Mouse (Mus musculus): ENCODE data around the gene Mbnl2. TPM values are rescaled to one million over a fixed set of nuclear protein-coding genes. Genes with fewer than 3 reads are reported as not detected.
A peak's percentile ranks its signal among the peaks of the same experiment; 100 is the strongest.
"Not testable (repeated sequence)": the region's sequence is repeated elsewhere in the genome, so short reads cannot be mapped to it uniquely, and the experiment has no call there.

Mbnl2 gene
- total RNA-seq, 2 experiments from 2014 or later = 182 to 201 TPM

GRCm38 (mm10) chr14:120355742-120356440 lies 80.4 kb downstream of the Mbnl2 start:
- DNase-seq = peak; percentile 47

GRCm38 (mm10) chr14:120357321-120358070 lies 82.0 kb downstream of the Mbnl2 start:
- DNase-seq = no peak

DNA sequence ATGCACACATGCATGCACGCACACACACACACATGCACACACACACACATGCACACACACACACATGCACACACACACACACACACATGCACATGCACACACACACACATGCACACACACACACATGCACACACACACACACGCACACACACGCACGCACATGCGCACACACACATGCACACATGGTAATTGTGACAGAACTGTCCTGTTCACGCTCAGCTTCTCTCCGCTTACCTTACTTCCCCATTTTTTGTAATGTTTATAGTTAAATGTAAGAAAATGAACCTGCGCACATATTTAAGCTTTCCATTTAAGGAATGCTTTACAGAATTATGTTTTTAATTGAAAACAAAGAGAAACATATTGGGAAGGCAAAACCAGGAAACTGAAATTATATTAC lies 84.1 kb downstream of the Mbnl2 start:
- not testable (repeated sequence) for DNase-seq

- no peak for DNase-seq
These were observed 85.7 kb downstream of the Mbnl2 start for GRCm38 (mm10) chr14:120361121-120361520.

GRCm38 (mm10) chr14:120362409-120362992 lies 87.0 kb downstream of the Mbnl2 start:
- DNase-seq = no peak

GRCm38 (mm10) chr14:120363090-120363818 lies 87.8 kb downstream of the Mbnl2 start:
- DNase-seq = no peak

DNA sequence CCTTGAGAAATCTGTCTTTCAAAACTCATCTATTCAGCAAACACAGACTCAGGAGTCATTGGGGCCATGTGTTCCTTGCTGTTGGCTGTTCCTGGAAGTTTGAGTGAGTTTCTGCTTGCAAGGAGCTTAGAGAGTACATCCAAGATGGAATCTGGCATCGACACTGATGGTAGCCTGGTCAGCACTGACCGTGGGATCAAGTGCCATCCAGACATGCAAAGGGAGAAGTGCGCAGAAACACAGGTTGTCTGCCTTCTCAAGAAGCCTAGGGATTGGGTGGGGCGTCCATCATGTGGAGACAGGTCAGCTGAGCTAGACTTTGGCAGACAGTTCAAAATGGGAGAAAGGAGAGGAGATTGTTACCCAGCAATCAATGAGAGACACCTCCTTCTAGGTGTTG lies 89.6 kb downstream of the Mbnl2 start:
- no peak for DNase-seq

GRCm38 (mm10) chr14:120366962-120367361 lies 91.5 kb downstream of the Mbnl2 start:
- DNase-seq = peak; percentile 40

DNA sequence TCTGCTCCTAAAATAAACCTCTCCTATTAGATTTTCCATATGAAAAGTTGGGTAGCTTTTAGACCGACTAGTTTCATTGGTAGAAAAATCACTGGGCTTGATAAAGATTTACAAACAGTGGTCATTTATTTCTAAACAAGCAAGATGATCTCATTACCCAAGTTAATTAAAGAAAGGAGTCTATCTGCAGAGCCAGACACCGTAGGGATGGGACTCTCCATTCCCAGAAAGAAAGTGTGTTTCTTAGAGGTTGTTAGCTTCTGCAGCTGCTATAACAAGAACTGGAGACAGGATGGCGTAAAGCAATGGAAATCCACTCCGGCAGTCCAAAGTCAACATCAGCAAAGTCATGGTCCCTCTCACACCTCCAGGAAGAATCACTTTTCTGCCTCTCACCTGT lies 92.1 kb downstream of the Mbnl2 start:
- no peak for DNase-seq

GRCm38 (mm10) chr14:120368456-120368855 lies 93.0 kb downstream of the Mbnl2 start:
- DNase-seq = no peak

DNA sequence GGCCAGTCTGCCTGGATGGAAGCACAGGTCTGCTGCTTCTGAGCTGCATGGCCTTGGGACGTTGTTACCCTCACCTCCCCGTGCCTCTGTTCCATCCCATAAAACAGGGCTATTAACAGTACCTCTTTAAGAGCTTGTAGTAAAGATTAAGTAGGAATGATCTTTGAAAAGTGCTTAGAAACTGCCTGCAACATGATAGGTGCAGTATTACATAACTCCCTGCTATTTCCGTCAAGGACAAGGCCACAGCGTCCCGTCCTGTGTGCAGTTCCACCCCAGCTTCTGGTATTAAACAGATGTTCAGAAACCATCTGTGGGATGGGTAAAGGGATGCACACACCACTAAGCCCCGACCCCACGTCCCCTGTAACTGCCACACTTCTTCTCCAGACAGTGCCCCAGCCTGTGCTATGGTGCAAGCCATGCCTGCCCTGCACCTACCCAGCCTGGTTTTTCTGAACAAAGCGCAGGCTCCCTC lies 93.5 kb downstream of the Mbnl2 start:
- peak; percentile 62 for DNase-seq

DNA sequence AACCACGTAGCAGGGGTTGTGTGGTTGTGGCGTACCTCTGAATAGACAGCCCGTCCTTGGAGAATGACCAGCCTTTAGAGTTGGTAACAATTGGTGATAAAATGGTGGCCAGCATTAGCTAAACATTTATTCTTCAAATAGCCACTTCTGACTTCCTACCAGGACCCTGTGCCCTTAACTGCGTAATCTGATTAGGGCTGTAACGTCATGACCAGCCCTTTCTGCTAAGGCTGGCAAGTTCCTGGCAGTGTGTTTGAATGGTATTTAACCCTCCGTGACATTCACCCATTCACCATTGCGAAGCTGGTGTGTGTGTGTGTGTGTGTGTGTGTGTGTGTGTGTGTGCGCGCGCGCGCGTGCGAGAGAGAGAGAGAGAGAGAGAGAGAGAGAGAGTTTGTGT lies 94.6 kb downstream of the Mbnl2 start:
- no peak for DNase-seq

DNA sequence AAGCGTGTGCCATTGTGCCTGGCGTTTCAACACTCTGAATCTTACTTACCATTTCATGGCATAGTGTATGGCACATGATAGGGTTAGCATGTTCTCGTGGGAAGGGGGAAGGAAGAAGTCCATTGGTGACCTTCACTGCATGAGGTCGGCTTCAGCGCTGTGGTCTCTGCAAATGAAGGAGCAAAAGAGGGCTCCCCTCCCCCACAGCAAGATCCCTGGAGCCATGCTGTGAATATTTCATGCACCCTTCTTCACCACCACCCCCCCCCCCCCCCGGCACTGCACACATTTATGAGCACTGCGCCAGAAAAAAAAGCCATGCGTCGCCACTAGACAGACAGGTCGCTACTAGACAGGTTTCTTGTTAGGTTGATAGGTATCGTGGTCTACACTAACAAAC lies 95.2 kb downstream of the Mbnl2 start:
- DNase-seq = no peak

DNA sequence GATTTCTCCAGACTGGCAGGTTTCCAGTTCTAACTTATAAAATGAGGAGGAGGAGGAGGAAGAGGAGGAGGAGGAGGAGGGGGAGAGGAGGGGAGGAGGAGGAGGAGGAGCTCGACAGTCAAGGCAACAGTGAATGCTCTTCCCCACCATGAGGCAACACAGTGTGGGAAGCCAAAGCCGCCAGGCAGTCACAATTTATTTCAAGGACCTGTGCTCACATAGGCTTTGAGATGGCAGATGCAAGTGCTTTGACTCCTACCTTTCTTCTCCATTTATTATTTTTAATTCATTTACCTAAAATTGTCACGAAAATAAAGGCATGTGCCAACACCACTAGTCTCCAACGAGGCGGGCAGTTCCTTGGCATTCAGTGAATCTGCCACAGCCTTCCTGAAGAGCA lies 95.7 kb downstream of the Mbnl2 start:
- DNase-seq = no peak

DNA sequence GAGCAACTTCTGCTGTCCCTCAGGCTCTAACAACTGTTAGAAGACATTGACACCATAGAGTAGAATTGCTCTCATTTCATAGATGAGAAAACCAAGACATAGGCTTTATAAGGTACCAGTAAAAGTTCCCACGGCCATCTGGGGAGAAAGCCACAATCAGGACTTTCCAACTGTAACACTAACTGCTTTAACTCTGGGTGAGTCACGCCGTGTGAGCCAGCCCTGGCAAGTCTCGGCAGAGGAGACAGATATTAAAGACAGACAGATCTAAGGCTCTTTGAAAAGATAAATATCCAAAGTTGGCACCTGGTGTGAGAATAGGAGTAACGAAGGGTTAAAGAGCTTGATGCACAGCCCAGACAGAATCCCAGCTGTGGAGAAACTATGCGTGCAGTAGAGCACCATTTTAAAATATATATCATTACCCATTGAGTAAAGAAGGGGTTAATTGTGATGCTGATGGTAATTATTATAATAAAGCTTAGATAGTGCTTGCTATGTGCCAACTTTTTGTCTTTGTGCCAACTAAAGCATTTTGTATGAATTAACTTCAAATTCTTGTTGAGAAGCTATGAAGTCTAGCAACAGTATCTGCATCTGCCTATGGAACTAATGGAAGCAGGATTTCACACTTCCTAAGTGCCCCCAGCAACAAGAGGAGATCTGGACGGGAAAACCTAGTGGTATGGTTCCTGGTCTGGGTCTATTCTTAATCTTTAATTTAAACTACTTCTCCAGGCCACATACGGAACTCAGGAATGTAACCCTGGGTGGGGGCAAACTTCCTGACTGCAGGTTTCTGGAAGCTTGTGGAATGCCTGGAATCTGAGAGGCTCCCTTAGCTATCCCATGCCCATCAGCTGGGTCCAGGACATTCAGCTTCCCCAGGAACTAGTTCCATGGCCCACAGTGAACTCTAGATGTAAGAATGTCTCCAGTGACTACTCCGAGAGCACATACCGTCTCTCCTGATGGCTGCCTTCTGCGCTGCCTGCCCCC lies 97.9 kb downstream of the Mbnl2 start:
- DNase-seq = peak; percentile 42

- no peak for DNase-seq
These were observed 99.3 kb downstream of the Mbnl2 start for GRCm38 (mm10) chr14:120374786-120375185.

- DNase-seq = no peak
These were observed 101.7 kb downstream of the Mbnl2 start for GRCm38 (mm10) chr14:120377192-120377591.

GRCm38 (mm10) chr14:120378002-120378401 lies 102.5 kb downstream of the Mbnl2 start:
- no peak for DNase-seq

GRCm38 (mm10) chr14:120379716-120380115 lies 104.2 kb downstream of the Mbnl2 start:
- peak; percentile 61 for DNase-seq

DNA sequence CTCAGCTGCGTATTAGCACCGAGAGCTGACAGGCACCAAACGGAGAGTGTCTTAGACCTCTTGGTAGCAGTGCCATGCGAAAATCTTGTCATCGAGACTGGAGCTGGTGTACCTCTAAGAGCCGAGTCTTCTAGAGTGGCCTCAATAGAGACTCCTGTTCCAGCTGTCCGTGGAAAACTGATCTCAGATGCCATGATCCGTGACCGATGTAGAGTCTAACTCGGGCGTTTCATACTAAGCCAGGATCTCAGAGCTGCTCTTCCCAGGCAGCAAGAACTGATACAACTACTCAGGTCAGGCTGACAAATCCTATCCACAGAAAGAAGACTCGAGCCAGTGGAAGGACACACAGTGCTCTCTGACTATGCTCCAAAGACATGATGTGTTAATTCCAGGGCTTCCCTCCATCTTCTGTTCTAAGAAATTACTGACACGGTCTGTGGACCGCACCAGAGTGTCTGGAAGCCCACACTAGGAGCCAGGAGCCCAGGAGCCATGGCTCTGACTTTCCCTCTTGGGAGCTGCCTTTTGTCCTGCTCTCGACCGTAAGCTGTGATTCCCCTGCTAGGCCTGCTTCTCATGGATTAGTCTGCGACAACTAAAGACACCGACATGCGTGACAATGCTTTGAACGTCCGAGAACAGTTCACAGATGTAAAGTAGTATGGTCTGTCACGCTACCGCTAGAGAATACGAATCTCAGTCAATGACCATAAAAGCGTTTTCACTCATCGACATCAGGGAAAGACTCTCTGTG lies 106.1 kb downstream of the Mbnl2 start:
- no peak for DNase-seq

- no peak for DNase-seq
These were observed 106.7 kb downstream of the Mbnl2 start for GRCm38 (mm10) chr14:120382179-120382578.

Measured in adrenal gland, postnatal 10 days (tissue).